In genomic region chr10:127079665-127080391, GRCm38 (mm10) we compare ENCODE assay signal across 9 mouse cellular contexts. TPM values are rescaled to one million over a fixed set of nuclear protein-coding genes. Genes with fewer than 3 reads are reported as not detected.
DNase-seq lines count a peak whose midpoint lies in the region; ATAC-seq and TF ChIP-seq lines count a peak whose summit lies in the region.
"Had no signal": no experiment of that assay in that cellular context is flagged by ENCODE, and none has a peak within 500 bp of the region (broad histone marks: within the 10 kb centered on the region; RNA-seq: fewer than 3 reads in every experiment).

No protein-coding gene starts in this region.

- peaks cover 94% of the 10 kb centered on the region for H3K27me3 ChIP-seq in hindbrain, embryonic 12.5 days
- peaks cover 98% of the 10 kb centered on the region for H3K27me3 ChIP-seq in midbrain, embryonic 10.5 days (ENCODE audit: low read depth, poor library complexity, severe bottlenecking)

- H3K4me1 ChIP-seq in hindbrain, embryonic 12.5 days, result peaks cover 49% of the 10 kb centered on the region
- H3K4me1 ChIP-seq in midbrain, embryonic 10.5 days, result peaks cover 73% of the 10 kb centered on the region

- peak overlapping the region; percentile 81 for H3K4me3 ChIP-seq in layer of hippocampus, adult 2 months
- H3K4me3 ChIP-seq in hindbrain, embryonic 12.5 days, result peak overlapping the region; percentile 70
- H3K4me3 ChIP-seq in midbrain, embryonic 10.5 days, result peak overlapping the region; percentile 73

- WGBS in hindbrain, embryonic 12.5 days, result 2% methylated on average over 63 of the region's 70 CpGs
- WGBS in midbrain, embryonic 10.5 days, result 1% methylated on average over 70 of the region's 70 CpGs

- no peaks in the 10 kb centered on the region for H3K36me3 ChIP-seq in hindbrain, embryonic 12.5 days
- H3K36me3 ChIP-seq in midbrain, embryonic 10.5 days, result no peaks in the 10 kb centered on the region

- H3K4me2 ChIP-seq in hindbrain, embryonic 12.5 days (replicated peaks), result peak overlapping the region; percentile 97

- peak; percentile 67 for TF ChIP-seq CTCF in layer of hippocampus, adult 2 months (conservative IDR thresholded peaks at IDR 0.05)

- H3K27ac ChIP-seq in layer of hippocampus, adult 2 months, result peak overlapping the region; percentile 98
- peak overlapping the region; percentile 76 for H3K27ac ChIP-seq in hindbrain, embryonic 12.5 days
- H3K27ac ChIP-seq in midbrain, embryonic 10.5 days (replicated peaks), result peak overlapping the region; percentile 83

- peak; percentile 2; the same call in 1 of the 2 replicates for ATAC-seq in hindbrain, embryonic 12.5 days (ENCODE audit: low FRiP score)
- ATAC-seq: Patski had no signal

- H3K9ac ChIP-seq in hindbrain, embryonic 12.5 days, result peak overlapping the region; percentile 93

- DNase-seq in layer of hippocampus, adult 2 months (ENCODE audit: low spot score in 2 of 2), result no peak
- DNase-seq in layer of hippocampus, adult 18-20 months (ENCODE audit: low spot score in 2 of 2), result no peak
- DNase-seq in cerebellum, postnatal 36 days, result peak; percentile 60 to 66
- peak; percentile 59 for DNase-seq in midbrain, embryonic 10.5 days (ENCODE audit: low spot score)
- DNase-seq in ovary, postnatal 14 days (ENCODE audit: low spot score), result no peak
- no peak for DNase-seq in adrenal gland, adult 8-10 months
- DNase-seq in ovary, postnatal 10 days (ENCODE audit: low spot score), result no peak

- H3K9me3 ChIP-seq in hindbrain, embryonic 12.5 days (replicated peaks), result no peaks in the 10 kb centered on the region
- H3K9me3 ChIP-seq in midbrain, embryonic 10.5 days (replicated peaks), result no peaks in the 10 kb centered on the region; the same call in 1 of the 2 replicates

RNA-seq across cellular contexts. Expression of gene Agap2, which starts 4.7 kb away (rescaled TPM):
- total RNA-seq in layer of hippocampus, adult 2 months (2021), result 100 to 1,000 TPM; 820 to 844 TPM
- total RNA-seq in layer of hippocampus, adult 18-20 months (2021), result 100 to 1,000 TPM; 807 to 841 TPM
- 1.7 and 2.0 TPM in 2 replicates for polyA plus RNA-seq in hindbrain, embryonic 12.5 days (2016; fragmentation: Nextera tagmentation; extraction: Ambion mirVana)
- polyA plus RNA-seq in midbrain, embryonic 10.5 days (2016; fragmentation: Nextera tagmentation; extraction: Ambion mirVana), result 0.10 and 0.19 TPM in 2 replicates
- total RNA-seq in adrenal gland, adult 8-10 months (2022), result 1 to 10 TPM; 3.0 to 7.5 (median 5.5) TPM

RNA-seq across cellular contexts. Expression of gene Tspan31, which starts 9.8 kb away (rescaled TPM):
- total RNA-seq in layer of hippocampus, adult 2 months (2021), result 10 to 100 TPM; 57.2 to 62.1 TPM
- 10 to 100 TPM; 60.3 to 60.7 TPM for total RNA-seq in layer of hippocampus, adult 18-20 months (2021)
- polyA plus RNA-seq in hindbrain, embryonic 12.5 days (2016; fragmentation: Nextera tagmentation; extraction: Ambion mirVana), result 141 and 148 TPM in 2 replicates
- 197 and 208 TPM in 2 replicates for polyA plus RNA-seq in midbrain, embryonic 10.5 days (2016; fragmentation: Nextera tagmentation; extraction: Ambion mirVana)
- 100 to 1,000 TPM; 120 to 138 (median 128) TPM for total RNA-seq in adrenal gland, adult 8-10 months (2022)

RNA-seq across cellular contexts. Expression of gene Cdk4, which starts 16.5 kb away (rescaled TPM):
- 10 to 100 TPM; 84.6 to 94.8 TPM for total RNA-seq in layer of hippocampus, adult 2 months (2021)
- 10 to 100 TPM; 83.9 to 91.1 TPM for total RNA-seq in layer of hippocampus, adult 18-20 months (2021)
- 1,725 and 1,814 TPM in 2 replicates for polyA plus RNA-seq in hindbrain, embryonic 12.5 days (2016; fragmentation: Nextera tagmentation; extraction: Ambion mirVana)
- 2,811 and 2,916 TPM in 2 replicates for polyA plus RNA-seq in midbrain, embryonic 10.5 days (2016; fragmentation: Nextera tagmentation; extraction: Ambion mirVana)
- 100 to 1,000 TPM; 197 to 246 (median 230) TPM for total RNA-seq in adrenal gland, adult 8-10 months (2022)

RNA-seq across cellular contexts. Expression of gene March9, which starts 19.8 kb away (rescaled TPM):
- total RNA-seq in layer of hippocampus, adult 2 months (2021), result 10 to 100 TPM; 19.8 TPM
- total RNA-seq in layer of hippocampus, adult 18-20 months (2021), result 10 to 100 TPM; 20.5 to 21.9 TPM
- polyA plus RNA-seq in hindbrain, embryonic 12.5 days (2016; fragmentation: Nextera tagmentation; extraction: Ambion mirVana), result 5.4 and 6.1 TPM in 2 replicates
- polyA plus RNA-seq in midbrain, embryonic 10.5 days (2016; fragmentation: Nextera tagmentation; extraction: Ambion mirVana), result 1.3 and 1.7 TPM in 2 replicates
- 10 to 100 TPM in 2 of 4 experiments, 1 to 10 TPM in 2; 8.9 to 11.3 (median 10.3) TPM for total RNA-seq in adrenal gland, adult 8-10 months (2022)

RNA-seq across cellular contexts. Expression of gene Cyp27b1, which starts 31.8 kb away (rescaled TPM):
- total RNA-seq in layer of hippocampus, adult 2 months (2021), result 1 to 10 TPM; 1.0 to 1.1 TPM
- 1 to 10 TPM in 1 of 2 experiments, under 1 TPM in 1; 0.91 to 1.2 TPM for total RNA-seq in layer of hippocampus, adult 18-20 months (2021)
- 0.25 TPM in 1 of 2 replicates, not detected in the other for polyA plus RNA-seq in hindbrain, embryonic 12.5 days (2016; fragmentation: Nextera tagmentation; extraction: Ambion mirVana)
- 0.07 and 0.22 TPM in 2 replicates for polyA plus RNA-seq in midbrain, embryonic 10.5 days (2016; fragmentation: Nextera tagmentation; extraction: Ambion mirVana)
- total RNA-seq in adrenal gland, adult 8-10 months (2022), result under 1 TPM; 0.41 to 0.83 (median 0.53) TPM

Comparison
In these comparisons a context has a peak if more than half of its experiments do, and no peak if none do; other contexts are left out.
1. DNase-seq: peak in cerebellum, postnatal 36 days (2 of 2) and midbrain, embryonic 10.5 days (single experiment); none in layer of hippocampus, adult 2 months (0 of 2), layer of hippocampus, adult 18-20 months (0 of 2), ovary, postnatal 14 days (single experiment), adrenal gland, adult 8-10 months (single experiment) and ovary, postnatal 10 days (single experiment).
2. RNA of gene Agap2, which starts 4.7 kb away (total RNA-seq): 820 to 844 TPM in layer of hippocampus, adult 2 months and 807 to 841 TPM in layer of hippocampus, adult 18-20 months; 3.0 to 7.5 TPM in adrenal gland, adult 8-10 months; every median in the first group is over 10 times any median in the second.
3. Peak in every context shown above with its lines, with median percentiles within 50 percentile points of each other: H3K27ac ChIP-seq and H3K4me3 ChIP-seq.